Mouse (Mus musculus): Measurements from ENCODE around the gene Rab25. TPM values are rescaled to one million over a fixed set of nuclear protein-coding genes. Genes with fewer than 3 reads are reported as not detected.

The Rab25 gene
- polyA plus RNA-seq, 1 experiment: 0.07 TPM

GRCm38 (mm10) chr3:88494836-88495628 is 53.1 kb downstream of the Rab25 start:
- Histone ChIP-seq H3ac (ENCODE audit: control insufficient read depth, insufficient read length, low read depth) (peak overlapping the region; percentile 68), H3K79me3 (ENCODE audit: low read depth) (peaks cover 74% of the 10 kb centered on the region), H3K79me2 (ENCODE audit: control insufficient read depth, insufficient read depth) (peaks cover 90% of the 10 kb centered on the region), H3K27me3 (ENCODE audit: control insufficient read depth, insufficient read depth, insufficient read length) (no peaks in the 10 kb centered on the region), H3K4me3 (ENCODE audit: insufficient read depth, poor library complexity, severe bottlenecking) (no peak overlapping the region), H3K36me3 (ENCODE audit: control insufficient read depth, insufficient read depth) (peaks cover 74% of the 10 kb centered on the region)
- TF ChIP-seq USF1 (IDR thresholded peaks at IDR 0.05; ENCODE audit: low read depth) (no peak), CTCF (IDR thresholded peaks at IDR 0.05; ENCODE audit: control insufficient read depth, insufficient read depth, insufficient read length) (no peak), CEBPB (IDR thresholded peaks at IDR 0.05; ENCODE audit: low read depth) (no peak), MYOD1 (IDR thresholded peaks at IDR 0.05; ENCODE audit: control insufficient read depth, insufficient read length, low read depth) (peak; percentile 68), FOSL1 (IDR thresholded peaks at IDR 0.05; ENCODE audit: insufficient read depth, low read length, poor library complexity, severe bottlenecking) (no peak), MYOG (IDR thresholded peaks at IDR 0.05; ENCODE audit: control insufficient read depth, extremely low read depth, insufficient read length) (no peak), MAX (IDR thresholded peaks at IDR 0.05) (peak; percentile 58)

GRCm38 (mm10) chr3:88493706-88494582 is 54.2 kb downstream of the Rab25 start:
- Histone ChIP-seq H3K36me3 (ENCODE audit: control insufficient read depth, insufficient read depth) (peaks cover 74% of the 10 kb centered on the region), H3K79me2 (ENCODE audit: control insufficient read depth, insufficient read depth) (peaks cover 90% of the 10 kb centered on the region), H3K27me3 (ENCODE audit: control insufficient read depth, insufficient read depth, insufficient read length) (no peaks in the 10 kb centered on the region), H3ac (ENCODE audit: control insufficient read depth, insufficient read length, low read depth) (peak overlapping the region; percentile 8), H3K79me3 (ENCODE audit: low read depth) (peaks cover 74% of the 10 kb centered on the region), H3K4me3 (ENCODE audit: insufficient read depth, poor library complexity, severe bottlenecking) (no peak overlapping the region)
- TF ChIP-seq MYOD1 (IDR thresholded peaks at IDR 0.05; ENCODE audit: control insufficient read depth, insufficient read length, low read depth): no peak
- no peak for TF ChIP-seq FOSL1 (IDR thresholded peaks at IDR 0.05; ENCODE audit: insufficient read depth, low read length, poor library complexity, severe bottlenecking)
- TF ChIP-seq MAX (IDR thresholded peaks at IDR 0.05): no peak
- TF ChIP-seq MYOG (IDR thresholded peaks at IDR 0.05; ENCODE audit: control insufficient read depth, extremely low read depth, insufficient read length): no peak
- TF ChIP-seq CEBPB (IDR thresholded peaks at IDR 0.05; ENCODE audit: low read depth): no peak
- TF ChIP-seq CTCF (IDR thresholded peaks at IDR 0.05; ENCODE audit: control insufficient read depth, insufficient read depth, insufficient read length): no peak
- TF ChIP-seq USF1 (IDR thresholded peaks at IDR 0.05; ENCODE audit: low read depth): no peak

Small RNA genes within 50 kb of the gene (microRNA-seq; reads per million reads assigned to microRNA genes)
- gene Mir1905 (ENCODE audit: borderline microRNAs expressed): not detected

Other genes with a start within 250 kb of the Rab25 start
- 173 TPM for gene Glmp, start 223.3 kb downstream of the Rab25 start, polyA plus RNA-seq (2012; fragmentation: generic; extraction: Trizol)
- 2.1 TPM for gene Tmem79, start 212.2 kb downstream of the Rab25 start, polyA plus RNA-seq (2012; fragmentation: generic; extraction: Trizol)
- gene Smg5, start 212.0 kb downstream of the Rab25 start, polyA plus RNA-seq (2012; fragmentation: generic; extraction: Trizol): 84.5 TPM
- gene Paqr6, start 183.7 kb downstream of the Rab25 start, polyA plus RNA-seq (2012; fragmentation: generic; extraction: Trizol): 0.02 TPM
- gene Bglap3, start 175.6 kb downstream of the Rab25 start, polyA plus RNA-seq (2012; fragmentation: generic; extraction: Trizol): 0.51 TPM
- 4.6 TPM for gene Bglap2, start 169.6 kb downstream of the Rab25 start, polyA plus RNA-seq (2012; fragmentation: generic; extraction: Trizol)
- gene Bglap, start 163.8 kb downstream of the Rab25 start, polyA plus RNA-seq (2012; fragmentation: generic; extraction: Trizol): 1.6 TPM
- 117 TPM for gene Pmf1, start 138.0 kb downstream of the Rab25 start, polyA plus RNA-seq (2012; fragmentation: generic; extraction: Trizol)
- gene Slc25a44, start 123.2 kb downstream of the Rab25 start, polyA plus RNA-seq (2012; fragmentation: generic; extraction: Trizol): 18.5 TPM
- 0.69 TPM for gene Sema4a, start 87.1 kb downstream of the Rab25 start, polyA plus RNA-seq (2012; fragmentation: generic; extraction: Trizol)
- gene Lmna, start 38.3 kb downstream of the Rab25 start, polyA plus RNA-seq (2012; fragmentation: generic; extraction: Trizol): 1,441 TPM
- gene Mex3a, start 15.9 kb downstream of the Rab25 start, polyA plus RNA-seq (2012; fragmentation: generic; extraction: Trizol): 14.9 TPM
- gene Lamtor2, start 4.8 kb upstream of the Rab25 start, polyA plus RNA-seq (2012; fragmentation: generic; extraction: Trizol): 136 TPM
- gene Ubqln4, start 5.5 kb upstream of the Rab25 start, polyA plus RNA-seq (2012; fragmentation: generic; extraction: Trizol): 55.9 TPM
- gene Ssr2, start 27.6 kb upstream of the Rab25 start, polyA plus RNA-seq (2012; fragmentation: generic; extraction: Trizol): 351 TPM
- gene Arhgef2, start 57.7 kb upstream of the Rab25 start, polyA plus RNA-seq (2012; fragmentation: generic; extraction: Trizol): 88.3 TPM
- 0.05 TPM for gene Rxfp4, start 104.8 kb upstream of the Rab25 start, polyA plus RNA-seq (2012; fragmentation: generic; extraction: Trizol)
- 14.4 TPM for gene Khdc4, start 137.5 kb upstream of the Rab25 start, polyA plus RNA-seq (2012; fragmentation: generic; extraction: Trizol)
- 42.5 TPM for gene Rit1, start 168.5 kb upstream of the Rab25 start, polyA plus RNA-seq (2012; fragmentation: generic; extraction: Trizol)
- gene Syt11, start 226.9 kb upstream of the Rab25 start, polyA plus RNA-seq (2012; fragmentation: generic; extraction: Trizol): 6.1 TPM

Measured in C2C12 (cell line).